Mouse (Mus musculus) testis, adult 2 months (tissue): ENCODE measurements around the gene Hsd3b6.

ENCODE experiments used
- CTCF ChIP-seq: fragments of 200-500 bp; IDR thresholded peaks from 2 replicates; pipeline ENCODE4 v1.5.1; 2012; ENCODE audit warnings: low read depth, mild to moderate bottlenecking, inconsistent platforms, low read length, moderate library complexity; ENCODE audit not compliant: control insufficient read depth, insufficient read depth, insufficient replicate concordance
- POLR2A ChIP-seq: fragments of 200-500 bp; IDR thresholded peaks from 2 replicates; pipeline ENCODE4 v1.6.1; 2012; ENCODE audit warnings: low read depth, mild to moderate bottlenecking, inconsistent platforms, low read length, moderate library complexity; ENCODE audit not compliant: control insufficient read depth

DNA sequence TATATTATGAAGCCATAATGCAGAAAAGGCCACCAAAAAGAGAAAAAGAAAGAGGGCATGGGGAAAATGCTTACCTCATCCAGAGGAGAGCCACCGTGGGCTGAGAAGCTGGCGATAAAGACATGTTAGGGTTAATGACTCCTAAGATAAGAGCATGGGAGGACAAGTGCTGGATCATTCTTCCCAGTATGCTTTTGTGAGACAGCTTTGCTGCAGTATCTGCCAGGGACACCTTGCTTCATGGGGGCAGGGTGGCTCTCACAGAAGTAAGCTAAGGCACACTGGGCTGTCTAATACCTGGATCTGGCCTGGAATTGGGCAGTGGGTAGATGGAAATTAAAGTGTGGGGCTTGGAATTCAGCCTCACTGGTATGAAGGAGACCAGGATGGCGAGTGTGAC is 40.9 kb upstream of the Hsd3b6 start:
- TF ChIP-seq CTCF, result no peak
- TF ChIP-seq POLR2A, result no peak
